Mouse (Mus musculus) embryo, embryonic 10 days (tissue): ENCODE data around the gene Epb41l1.

Source experiments
- DNase-seq: peaks from one replicate; pipeline ENCODE4 v3.0.0-alpha.2; 2015; ENCODE audit warnings: low spot score

Gene Epb41l1

GRCm38 (mm10) chr2:156425618-156426017 lies 4.9 kb downstream of the Epb41l1 start:
- no peak for DNase-seq

GRCm38 (mm10) chr2:156426151-156426550 lies 5.4 kb downstream of the Epb41l1 start:
- no peak for DNase-seq

- DNase-seq, result no peak
Measured at GRCm38 (mm10) chr2:156429836-156430235, 9.1 kb downstream of the Epb41l1 start.

DNA sequence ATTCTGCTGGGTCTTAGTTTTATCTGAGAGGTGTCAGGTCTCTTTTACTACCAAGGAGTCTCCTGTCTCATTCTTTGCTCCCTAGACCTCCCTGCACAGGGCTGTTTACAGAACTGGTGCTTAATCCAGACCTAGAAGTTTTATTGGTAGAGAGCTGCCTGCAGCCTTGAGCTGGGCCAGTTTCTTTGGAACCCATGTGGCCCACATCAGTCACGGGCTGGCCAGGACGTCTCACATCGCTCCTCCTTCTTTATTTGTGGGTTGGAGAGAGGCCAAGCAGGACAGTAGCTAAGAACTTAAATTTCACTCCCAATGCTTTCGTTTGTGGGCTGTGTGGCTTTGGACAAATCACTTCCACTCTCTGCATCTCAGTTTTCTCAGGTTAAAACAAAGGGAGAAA lies 9.6 kb downstream of the Epb41l1 start:
- no peak for DNase-seq

- DNase-seq, result no peak
Measured at GRCm38 (mm10) chr2:156431409-156431808, 10.7 kb downstream of the Epb41l1 start.

DNA sequence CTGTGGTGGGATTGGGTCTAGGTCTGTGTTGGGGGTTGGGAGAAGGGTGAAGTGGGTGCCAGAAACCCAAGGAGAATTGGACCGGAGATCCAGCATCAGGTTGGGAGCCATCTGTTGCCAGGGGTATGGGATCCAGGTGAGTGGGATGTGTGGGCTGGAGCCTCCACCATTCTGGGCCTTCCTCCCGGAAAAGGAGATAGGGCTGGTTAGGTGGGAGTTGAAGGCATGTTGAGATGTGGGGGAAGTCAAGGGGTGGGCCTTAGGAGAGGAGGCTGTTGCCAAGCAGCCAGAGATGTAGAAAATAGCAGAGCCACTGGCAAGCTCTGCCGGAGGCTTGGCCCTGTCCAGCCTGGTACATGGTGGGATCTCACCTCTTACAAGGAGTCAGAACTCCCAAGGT lies 11.4 kb downstream of the Epb41l1 start:
- DNase-seq, result no peak

DNA sequence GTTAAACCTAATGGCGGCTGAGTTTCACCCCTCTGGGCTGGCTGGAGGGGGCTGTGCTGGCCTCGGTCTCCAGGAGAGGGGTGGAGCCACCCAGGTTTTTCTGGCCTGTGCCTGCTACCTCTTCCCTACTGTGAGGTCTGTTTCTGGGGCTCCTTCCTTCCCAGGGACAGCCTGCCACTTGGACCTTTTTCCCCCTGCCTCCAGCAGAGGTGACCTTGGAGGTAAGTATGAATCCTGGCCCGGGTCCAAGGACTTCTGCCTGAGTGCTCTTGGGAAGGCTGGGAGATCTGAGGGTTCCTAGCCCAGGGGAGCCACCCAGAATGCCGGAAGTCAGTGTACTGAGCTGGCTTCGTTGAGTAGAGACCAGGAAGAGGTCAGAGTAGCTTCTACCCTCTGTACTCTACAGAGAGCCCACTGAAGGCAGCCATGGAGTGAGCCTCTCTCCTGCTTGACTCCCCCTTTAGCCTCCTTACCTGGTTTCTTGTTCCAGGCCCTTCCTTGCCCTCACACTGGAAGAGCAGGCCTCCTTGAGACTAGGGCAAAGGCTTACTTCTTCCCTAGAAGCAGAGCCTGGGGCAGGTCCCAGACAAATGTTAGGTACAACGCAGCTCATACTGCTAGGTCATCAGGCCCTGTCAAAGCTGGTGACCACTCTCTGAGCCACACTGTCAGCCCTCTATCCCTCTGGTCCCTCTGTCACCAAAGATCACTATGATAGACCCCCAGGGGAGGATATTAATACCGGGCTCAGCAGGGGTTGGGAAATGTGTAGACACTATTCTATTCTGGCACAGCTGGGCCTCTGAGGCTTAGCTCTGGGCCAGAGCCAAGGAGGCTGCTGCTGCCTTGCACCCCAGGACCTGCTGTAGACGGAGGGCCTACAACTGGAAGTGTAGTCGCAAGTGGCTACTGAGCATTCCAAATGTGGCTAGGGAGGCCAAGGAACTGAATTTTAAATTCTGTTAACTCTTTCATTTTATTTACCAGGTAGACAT lies 12.5 kb downstream of the Epb41l1 start:
- DNase-seq, result no peak

DNA sequence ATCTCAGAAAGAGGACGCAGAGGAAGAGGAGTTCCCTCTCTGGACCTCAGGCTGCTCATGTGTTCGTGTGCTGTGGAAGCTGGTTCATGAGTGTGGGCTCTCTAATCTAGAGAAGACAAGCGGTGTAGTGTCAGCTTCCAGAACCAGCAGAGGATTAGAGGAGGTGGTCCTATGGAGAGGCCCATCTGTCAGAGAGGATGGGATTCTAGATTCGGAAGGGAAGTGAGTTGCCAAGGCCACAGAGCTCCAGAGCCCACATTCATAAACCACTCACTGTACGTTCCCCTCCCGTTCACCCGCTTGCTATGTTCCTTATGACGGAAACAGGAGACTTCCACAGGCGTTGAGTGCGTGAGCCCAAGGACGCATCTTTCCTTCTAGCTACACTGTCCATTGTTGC lies 16.9 kb downstream of the Epb41l1 start:
- no peak for DNase-seq

GRCm38 (mm10) chr2:156439666-156440462 lies 19.2 kb downstream of the Epb41l1 start:
- peak; percentile 44 for DNase-seq

- no peak for DNase-seq
Measured at GRCm38 (mm10) chr2:156441909-156442308, 21.2 kb downstream of the Epb41l1 start.

GRCm38 (mm10) chr2:156443323-156443722 lies 22.6 kb downstream of the Epb41l1 start:
- DNase-seq, result no peak

GRCm38 (mm10) chr2:156446489-156447035 lies 25.9 kb downstream of the Epb41l1 start:
- no peak for DNase-seq

DNA sequence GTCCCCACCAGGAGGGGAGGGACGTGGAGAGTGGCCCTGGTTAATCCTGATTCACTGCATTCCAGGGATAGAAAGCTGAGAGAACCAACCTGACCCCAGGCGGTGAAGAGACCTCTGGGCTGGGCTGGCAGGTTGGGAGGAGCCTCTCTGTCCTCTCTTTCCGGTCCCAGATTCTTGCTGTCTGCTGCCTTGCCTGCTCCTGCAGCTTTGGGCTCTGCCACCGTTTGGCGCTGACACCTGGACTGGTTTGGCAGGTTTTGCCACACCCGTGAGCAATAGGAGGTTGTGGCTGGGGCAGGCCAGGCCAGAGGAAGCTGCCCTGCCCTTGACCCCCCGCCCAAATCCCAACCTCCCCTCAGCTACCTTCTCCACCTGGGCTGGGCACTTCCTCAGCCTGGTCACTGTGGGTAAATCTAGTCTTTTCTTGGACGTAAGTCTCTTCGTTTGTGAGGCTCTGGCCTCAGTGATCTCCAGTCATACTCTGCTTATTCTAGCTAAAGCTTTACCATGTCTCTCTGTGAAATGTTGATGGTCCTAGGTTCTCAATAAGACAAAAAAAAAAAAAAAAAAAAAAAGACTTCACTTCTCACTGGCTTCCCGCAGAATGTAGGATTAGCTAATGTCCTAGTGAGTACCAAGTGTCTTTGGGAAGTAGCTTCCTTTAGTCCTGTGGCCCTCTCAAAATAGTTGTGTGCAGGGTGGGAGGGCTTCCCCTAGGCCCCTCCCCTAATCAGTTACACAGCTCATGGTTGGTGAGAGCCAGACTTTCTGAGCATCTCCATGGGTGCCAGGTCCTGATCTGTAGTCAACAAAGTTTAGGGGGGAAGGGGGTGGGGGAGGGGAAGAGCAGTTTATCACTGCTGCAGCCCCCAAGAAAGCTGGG lies 26.9 kb downstream of the Epb41l1 start:
- DNase-seq, result peak; percentile 56

- no peak for DNase-seq
Measured at GRCm38 (mm10) chr2:156451225-156452148, 30.8 kb downstream of the Epb41l1 start.

DNA sequence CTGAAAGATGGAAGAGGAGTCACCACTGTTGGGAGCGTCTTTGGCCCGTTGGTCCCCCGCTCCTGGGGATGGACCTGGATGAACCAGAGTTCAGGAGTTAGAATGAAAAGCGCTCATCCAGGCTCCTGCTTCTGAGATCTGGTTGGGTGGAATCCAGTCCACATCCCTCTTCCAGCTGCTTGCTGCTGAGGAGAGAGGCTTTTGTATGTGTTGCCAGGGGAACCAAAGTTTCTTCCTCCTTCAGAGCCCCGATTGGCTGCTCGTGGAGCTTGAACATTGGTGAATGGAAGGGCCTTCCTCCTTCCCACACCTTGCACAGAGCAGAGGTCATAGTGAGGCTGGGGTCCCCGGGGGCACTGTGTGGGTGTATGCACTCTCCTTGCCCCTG lies 31.4 kb downstream of the Epb41l1 start:
- no peak for DNase-seq

DNA sequence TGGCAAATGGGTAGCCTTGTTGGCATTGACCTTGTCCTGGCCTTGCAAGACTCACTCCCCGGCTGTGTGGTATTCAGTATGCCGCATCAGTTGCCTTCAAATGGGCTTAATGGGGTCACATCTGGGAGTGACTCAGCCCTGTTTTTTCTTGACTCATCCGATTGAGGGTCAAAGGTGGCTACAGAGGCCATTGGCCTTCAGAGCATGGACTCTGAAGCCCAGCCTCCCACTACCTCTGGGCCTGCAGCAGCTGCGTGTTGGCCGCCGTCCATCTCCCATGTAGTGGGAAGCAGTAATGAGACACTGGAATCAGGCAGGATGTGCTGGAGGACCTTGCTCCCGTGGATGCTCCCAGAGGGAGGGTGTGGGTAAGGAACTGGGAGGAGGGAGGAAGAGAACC lies 33.1 kb downstream of the Epb41l1 start:
- DNase-seq, result no peak

DNA sequence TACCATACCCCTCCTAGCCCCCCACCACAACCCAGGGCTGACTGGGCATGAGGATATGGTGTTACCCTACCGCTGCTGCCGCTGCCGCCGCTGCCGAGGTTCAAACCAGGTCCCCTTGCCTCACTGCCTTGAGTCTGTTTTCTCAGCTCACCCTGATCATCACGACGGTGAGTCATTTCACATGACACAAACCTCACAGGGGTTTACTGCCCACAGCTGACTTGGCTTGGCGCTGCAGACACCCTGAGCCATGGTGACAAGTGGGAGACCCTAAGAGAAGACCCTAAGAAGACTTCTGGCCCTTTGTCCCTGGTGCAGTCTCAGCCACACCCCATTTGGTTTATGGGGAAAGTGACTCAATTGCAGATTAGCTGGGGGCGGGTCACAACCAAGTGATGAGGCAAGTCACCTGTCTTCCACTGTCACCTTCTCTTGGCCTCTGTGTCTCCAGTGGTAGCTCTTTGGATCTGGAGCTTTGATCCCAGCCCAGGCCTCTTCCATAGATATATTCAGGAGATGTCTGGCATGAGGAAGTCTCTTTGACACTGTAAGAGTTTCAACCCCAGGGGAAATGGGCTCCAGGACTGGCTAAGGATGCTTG lies 34.9 kb downstream of the Epb41l1 start:
- DNase-seq, result no peak

DNA sequence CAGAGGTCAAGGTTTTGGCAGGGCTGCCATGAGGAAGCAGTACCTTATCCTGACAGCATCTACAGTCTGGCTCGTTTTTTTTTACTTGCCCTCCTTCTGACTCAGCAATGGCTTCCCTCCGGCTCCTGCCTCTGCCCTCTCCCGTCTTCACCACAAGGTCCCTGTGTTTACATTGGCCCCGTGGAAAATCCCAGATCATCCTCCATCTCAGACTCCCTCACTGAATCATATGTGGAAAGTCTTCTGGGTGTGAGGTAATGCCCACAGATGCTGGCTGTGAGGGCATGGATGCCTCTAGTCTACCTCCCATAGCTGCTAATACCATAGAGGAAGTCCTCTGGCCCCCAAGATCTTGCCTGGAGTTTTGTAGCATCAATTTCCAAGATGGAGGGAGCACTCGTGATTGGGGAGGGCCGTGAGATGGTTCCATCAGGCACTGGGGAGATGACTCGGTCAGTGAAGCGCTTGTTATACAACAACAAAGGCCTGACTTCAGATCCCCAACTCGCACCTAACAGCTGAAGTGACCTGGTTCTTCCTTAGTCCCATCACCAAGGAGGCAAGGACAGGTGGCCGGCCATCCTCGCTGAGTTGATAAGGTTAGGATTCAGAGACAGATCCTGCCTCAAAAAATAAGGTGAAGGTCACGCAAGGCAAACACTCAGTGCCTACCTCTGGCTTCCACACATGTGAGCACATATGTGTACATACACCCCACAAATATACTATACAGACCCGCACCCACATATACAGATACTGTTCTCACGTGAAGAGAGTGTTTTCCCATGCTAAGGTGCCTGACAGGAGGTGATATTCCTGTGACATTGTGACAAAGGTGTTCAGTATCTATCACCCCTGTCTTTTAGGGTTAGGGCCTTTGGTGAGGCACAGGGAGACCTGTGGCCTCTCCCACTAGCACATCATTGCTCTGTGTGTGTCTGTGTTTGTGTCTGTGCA lies 36.0 kb downstream of the Epb41l1 start:
- no peak for DNase-seq

- DNase-seq, result no peak
Measured at GRCm38 (mm10) chr2:156457343-156457717, 36.6 kb downstream of the Epb41l1 start.
